Mouse (Mus musculus): ENCODE data around the gene Gm10668.
"Not testable (repeated sequence)": the region's sequence is repeated elsewhere in the genome, so short reads cannot be mapped to it uniquely, and the experiment has no call there.

Gm10668 gene

GRCm38 (mm10) chr7:20730524-20730923 lies at the start of gene Gm10668:
TSS of gene Gm10668 (minus strand) at chr7:20730624.
- not testable (repeated sequence) for DNase-seq (ENCODE audit: low spot score)

DNA sequence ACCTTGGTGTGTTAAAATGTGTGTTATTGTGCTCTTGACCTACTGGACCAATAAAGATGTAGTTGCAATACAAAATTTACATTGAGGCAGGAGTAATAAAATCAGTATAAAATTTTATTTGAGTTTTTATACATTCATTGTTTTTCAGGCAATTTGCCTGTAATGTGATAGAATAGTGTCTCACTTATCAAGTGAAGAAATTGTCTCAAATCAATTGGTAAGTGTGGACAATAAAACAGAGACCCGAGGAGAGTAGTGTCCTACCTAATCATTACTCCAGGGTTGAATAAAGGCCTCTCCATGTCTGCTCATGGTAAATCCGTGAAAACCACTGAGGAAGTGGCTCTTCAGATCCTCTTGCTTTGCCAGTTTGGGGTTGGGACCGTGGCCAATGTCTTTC lies 40.5 kb upstream of the Gm10668 start, which contains the start of gene Vmn1r112:
TSS of gene Vmn1r112 (plus strand) at position 301 of the 400 bp plus-strand sequence.
- DNase-seq (ENCODE audit: low spot score) = not testable (repeated sequence)

DNA sequence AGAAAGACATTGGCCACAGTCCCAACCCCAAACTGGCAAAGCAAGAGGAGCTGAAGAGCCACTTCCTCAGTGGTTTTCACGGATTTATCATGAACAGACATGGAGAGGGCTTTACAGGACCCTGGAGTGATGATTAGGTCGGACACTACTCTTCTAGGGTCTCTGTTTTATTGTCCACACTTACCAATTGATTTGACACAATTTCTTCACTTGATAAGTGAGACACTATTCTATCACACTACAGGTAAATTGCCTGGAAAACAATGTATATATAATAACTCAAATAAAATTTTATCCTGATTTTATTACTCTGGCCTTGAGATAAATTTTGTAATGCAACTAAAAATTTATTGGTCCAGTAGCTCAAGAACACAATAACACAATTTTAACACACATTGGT lies 27.3 kb downstream of the Gm10668 start, which contains the start of gene Vmn1r111:
TSS of gene Vmn1r111 (minus strand) at position 101 of the 400 bp plus-strand sequence.
- DNase-seq (ENCODE audit: low spot score) = not testable (repeated sequence)
